Mouse (Mus musculus) CH12.LX (cell line): ENCODE measurements around the gene Fbxo47.

Source experiments
- BHLHE40 ChIP-seq: IDR thresholded peaks from 2 replicates; pipeline ENCODE4 v1.6.1; 2011; ENCODE audit warnings: mild to moderate bottlenecking, low read depth, low read length, improper control_type of control experiment
- CTCF ChIP-seq, 2 experiments: IDR thresholded peaks in 1 of 2; conservative IDR thresholded peaks in 1 of 2; 2 replicates each; pipeline ENCODE4 v1.5.1; 2011 to 2012; ENCODE audit warnings: low read depth in 2 of 2, low read length in 2 of 2, improper control_type of control experiment in 1 of 2, inconsistent platforms in 1 of 2, mild to moderate bottlenecking in 1 of 2, moderate library complexity in 1 of 2
- E2F4 ChIP-seq: IDR thresholded peaks from 2 replicates; pipeline ENCODE4 v1.6.1; 2011; ENCODE audit warnings: low read depth, low read length, improper control_type of control experiment; ENCODE audit not compliant: insufficient replicate concordance
- ELF1 ChIP-seq: IDR thresholded peaks from 2 replicates; pipeline ENCODE4 v1.6.1; 2014; ENCODE audit warnings: low read depth, mild to moderate bottlenecking, inconsistent platforms, low read length, improper control_type of control experiment
- GABPA ChIP-seq: IDR thresholded peaks from 2 replicates; pipeline ENCODE4 v1.6.1; 2012; ENCODE audit warnings: low read depth, low read length, improper control_type of control experiment, inconsistent platforms; ENCODE audit not compliant: insufficient replicate concordance
- HCFC1 ChIP-seq: IDR thresholded peaks from 2 replicates; pipeline ENCODE4 v1.6.1; 2012; ENCODE audit warnings: low read depth, mild to moderate bottlenecking, inconsistent platforms, low read length, improper control_type of control experiment
- JUND ChIP-seq: conservative IDR thresholded peaks from 2 replicates; pipeline ENCODE4 v1.6.1; 2011; ENCODE audit warnings: low read depth, low read length, improper control_type of control experiment
- MAFK ChIP-seq: IDR thresholded peaks from 2 replicates; pipeline ENCODE4 v1.6.1; 2011; ENCODE audit warnings: low read length, improper control_type of control experiment; ENCODE audit not compliant: insufficient replicate concordance
- POLR2A ChIP-seq: IDR thresholded peaks from 2 replicates; pipeline ENCODE4 v1.6.1; 2011; ENCODE audit warnings: low read depth, mild to moderate bottlenecking, improper control_type of control experiment, low read length
- RCOR1 ChIP-seq: conservative IDR thresholded peaks from 2 replicates; pipeline ENCODE4 v1.6.1; 2012; ENCODE audit warnings: low read depth, mild to moderate bottlenecking, inconsistent platforms, low read length, improper control_type of control experiment
- SIN3A ChIP-seq: IDR thresholded peaks from 2 replicates; pipeline ENCODE4 v1.6.1; 2012; ENCODE audit warnings: low read length, improper control_type of control experiment, inconsistent platforms
- UBTF ChIP-seq: IDR thresholded peaks from 2 replicates; pipeline ENCODE4 v1.6.1; 2012; ENCODE audit warnings: low read depth, mild to moderate bottlenecking, inconsistent platforms, low read length, improper control_type of control experiment, moderate library complexity
- USF1 ChIP-seq: IDR thresholded peaks from 2 replicates; pipeline ENCODE4 v1.6.1; 2014; ENCODE audit warnings: low read depth, mild to moderate bottlenecking, inconsistent platforms, low read length, improper control_type of control experiment

GRCm38 (mm10) chr11:97829365-97829764, 54.6 kb downstream of the Fbxo47 start:
- TF ChIP-seq GABPA (no peak), POLR2A (no peak), MAFK (no peak), JUND (no peak), ELF1 (no peak), RCOR1 (no peak), BHLHE40 (no peak), SIN3A (no peak), E2F4 (no peak), UBTF (no peak), CTCF (conservative IDR thresholded peaks at IDR 0.05 in 1 of 2, IDR thresholded peaks at IDR 0.05 in 1 of 2; ENCODE audit: low read depth in 2 of 2, low read length in 2 of 2) (no peak), HCFC1 (no peak), USF1 (no peak)
